Mouse (Mus musculus): ENCODE data around the gene Spock1. TPM values are rescaled to one million over a fixed set of nuclear protein-coding genes. Genes with fewer than 3 reads are reported as not detected.

Spock1 gene
- polyA plus RNA-seq, 1 experiment from 2014 or later: 12.0 TPM

GRCm38 (mm10) chr13:57798633-57799032, 109.5 kb downstream of the Spock1 start:
- H3K27me3 ChIP-seq: no peaks in the 10 kb centered on the region

GRCm38 (mm10) chr13:57796951-57797692, 111.0 kb downstream of the Spock1 start:
- H3K9ac ChIP-seq: no peak overlapping the region
- peaks cover 8% of the 10 kb centered on the region; the same call in 1 of the 2 replicates for H3K4me1 ChIP-seq
- no peaks in the 10 kb centered on the region for H3K9me3 ChIP-seq
- 84% methylated on average over 10 of the region's 10 CpGs for WGBS
- no peaks in the 10 kb centered on the region for H3K36me3 ChIP-seq
- H3K27me3 ChIP-seq: no peaks in the 10 kb centered on the region
- H3K27ac ChIP-seq: no peak overlapping the region
- H3K4me2 ChIP-seq: no peak overlapping the region
- ATAC-seq (ENCODE audit: insufficient number of reproducible peaks, insufficient read depth, low FRiP score, low TSS enrichment, low read depth): no peak
- H3K4me3 ChIP-seq: no peak overlapping the region

More at GRCm38 (mm10) chr13:57798633-57799032, 109.5 kb downstream of the Spock1 start:
- H3K4me3 ChIP-seq: no peak overlapping the region
- no peak for ATAC-seq (ENCODE audit: insufficient number of reproducible peaks, insufficient read depth, low FRiP score, low TSS enrichment, low read depth)
- no peak overlapping the region for H3K4me2 ChIP-seq
- H3K36me3 ChIP-seq: no peaks in the 10 kb centered on the region
- WGBS: 79% methylated on average over 2 of the region's 2 CpGs
- no peak overlapping the region for H3K9ac ChIP-seq
- H3K4me1 ChIP-seq: peaks cover 8% of the 10 kb centered on the region; the same call in 1 of the 2 replicates
- H3K27ac ChIP-seq: no peak overlapping the region
- no peaks in the 10 kb centered on the region for H3K9me3 ChIP-seq

- ATAC-seq (ENCODE audit: insufficient number of reproducible peaks, insufficient read depth, low FRiP score, low TSS enrichment, low read depth): no peak
- no peaks in the 10 kb centered on the region for H3K9me3 ChIP-seq
- no peak overlapping the region for H3K4me3 ChIP-seq
- no peaks in the 10 kb centered on the region for H3K27me3 ChIP-seq
- WGBS: 85% methylated on average over 12 of the region's 12 CpGs
- H3K9ac ChIP-seq: no peak overlapping the region
- H3K4me2 ChIP-seq: no peak overlapping the region
- no peaks in the 10 kb centered on the region for H3K36me3 ChIP-seq
- H3K27ac ChIP-seq: no peak overlapping the region
- peaks cover 12% of the 10 kb centered on the region; the same call in 1 of the 2 replicates for H3K4me1 ChIP-seq
Observed at GRCm38 (mm10) chr13:57793643-57794240, 114.4 kb downstream of the Spock1 start.

- H3K27ac ChIP-seq: no peak overlapping the region
- no peak overlapping the region for H3K4me3 ChIP-seq
- H3K4me2 ChIP-seq: no peak overlapping the region
- no peaks in the 10 kb centered on the region for H3K27me3 ChIP-seq
- no peak for ATAC-seq (ENCODE audit: insufficient number of reproducible peaks, insufficient read depth, low FRiP score, low TSS enrichment, low read depth)
- no peaks in the 10 kb centered on the region for H3K36me3 ChIP-seq
- WGBS: 28% methylated on average over 5 of the region's 5 CpGs
- H3K4me1 ChIP-seq: 0 out of 2 replicates have a peak, but pooled peaks cover 4% of the 10 kb centered on the region
- no peaks in the 10 kb centered on the region for H3K9me3 ChIP-seq
- H3K9ac ChIP-seq: no peak overlapping the region
Observed at GRCm38 (mm10) chr13:57789796-57790195, 118.3 kb downstream of the Spock1 start.

- ATAC-seq (ENCODE audit: insufficient number of reproducible peaks, insufficient read depth, low FRiP score, low TSS enrichment, low read depth): no peak
- Histone ChIP-seq H3K4me1 (0 out of 2 replicates have a peak, but pooled peaks cover 4% of the 10 kb centered on the region), H3K9me3 (no peaks in the 10 kb centered on the region), H3K36me3 (no peaks in the 10 kb centered on the region), H3K9ac (no peak overlapping the region), H3K27ac (no peak overlapping the region), H3K4me2 (no peak overlapping the region), H3K4me3 (no peak overlapping the region), H3K27me3 (no peaks in the 10 kb centered on the region)
- 94% methylated on average over 4 of the region's 4 CpGs for WGBS
Observed at GRCm38 (mm10) chr13:57788299-57788698, 119.8 kb downstream of the Spock1 start.

GRCm38 (mm10) chr13:57786278-57786677, 121.9 kb downstream of the Spock1 start:
- H3K9me3 ChIP-seq: no peaks in the 10 kb centered on the region
- no peak overlapping the region for H3K4me3 ChIP-seq
- H3K4me1 ChIP-seq: peaks cover 12% of the 10 kb centered on the region; the same call in 1 of the 2 replicates
- no peaks in the 10 kb centered on the region for H3K36me3 ChIP-seq
- no peak for ATAC-seq (ENCODE audit: insufficient number of reproducible peaks, insufficient read depth, low FRiP score, low TSS enrichment, low read depth)
- no peak overlapping the region for H3K27ac ChIP-seq
- WGBS: 70% methylated on average over 8 of the region's 8 CpGs
- no peak overlapping the region for H3K4me2 ChIP-seq
- H3K9ac ChIP-seq: no peak overlapping the region
- H3K27me3 ChIP-seq: no peaks in the 10 kb centered on the region

- Histone ChIP-seq H3K9me3 (no peaks in the 10 kb centered on the region; the same call in 1 of the 2 replicates), H3K27me3 (no peaks in the 10 kb centered on the region), H3K4me3 (no peak overlapping the region), H3K4me2 (peak overlapping the region; percentile 22), H3K27ac (no peak overlapping the region), H3K4me1 (peaks cover 8% of the 10 kb centered on the region; the same call in 1 of the 2 replicates), H3K36me3 (no peaks in the 10 kb centered on the region), H3K9ac (no peak overlapping the region)
- no peak for ATAC-seq (ENCODE audit: insufficient number of reproducible peaks, insufficient read depth, low FRiP score, low TSS enrichment, low read depth)
- WGBS: 60% methylated on average over 12 of the region's 12 CpGs
Observed at GRCm38 (mm10) chr13:57782975-57783374, 125.2 kb downstream of the Spock1 start.

- 82% methylated on average over 6 of the region's 6 CpGs for WGBS
- H3K4me3 ChIP-seq: no peak overlapping the region
- H3K27me3 ChIP-seq: no peaks in the 10 kb centered on the region
- peaks cover 8% of the 10 kb centered on the region; the same call in 1 of the 2 replicates for H3K4me1 ChIP-seq
- H3K9me3 ChIP-seq: no peaks in the 10 kb centered on the region; the same call in 1 of the 2 replicates
- H3K9ac ChIP-seq: no peak overlapping the region
- H3K4me2 ChIP-seq: no peak overlapping the region
- no peaks in the 10 kb centered on the region for H3K36me3 ChIP-seq
- no peak overlapping the region for H3K27ac ChIP-seq
- ATAC-seq (ENCODE audit: insufficient number of reproducible peaks, insufficient read depth, low FRiP score, low TSS enrichment, low read depth): no peak
Observed at GRCm38 (mm10) chr13:57782107-57782561, 126.0 kb downstream of the Spock1 start.

GRCm38 (mm10) chr13:57779146-57779545, 129.0 kb downstream of the Spock1 start:
- Histone ChIP-seq H3K27me3 (no peaks in the 10 kb centered on the region), H3K36me3 (no peaks in the 10 kb centered on the region), H3K4me3 (no peak overlapping the region), H3K9ac (no peak overlapping the region), H3K9me3 (no peaks in the 10 kb centered on the region; the same call in 1 of the 2 replicates), H3K27ac (no peak overlapping the region), H3K4me2 (no peak overlapping the region), H3K4me1 (peaks cover 8% of the 10 kb centered on the region; the same call in 1 of the 2 replicates)
- no peak for ATAC-seq (ENCODE audit: insufficient number of reproducible peaks, insufficient read depth, low FRiP score, low TSS enrichment, low read depth)
- 76% methylated on average over 4 of the region's 4 CpGs for WGBS

- Histone ChIP-seq H3K4me3 (no peak overlapping the region), H3K4me2 (no peak overlapping the region), H3K36me3 (no peaks in the 10 kb centered on the region), H3K27me3 (no peaks in the 10 kb centered on the region), H3K9me3 (no peaks in the 10 kb centered on the region; the same call in 1 of the 2 replicates), H3K27ac (no peak overlapping the region), H3K9ac (no peak overlapping the region), H3K4me1 (peaks cover 8% of the 10 kb centered on the region; the same call in 1 of the 2 replicates)
- WGBS: 68% methylated on average over 3 of the region's 3 CpGs
- ATAC-seq (ENCODE audit: insufficient number of reproducible peaks, insufficient read depth, low FRiP score, low TSS enrichment, low read depth): no peak
Observed at GRCm38 (mm10) chr13:57778524-57778923, 129.6 kb downstream of the Spock1 start.

GRCm38 (mm10) chr13:57771998-57772397, 136.1 kb downstream of the Spock1 start:
- Histone ChIP-seq H3K27me3 (no peaks in the 10 kb centered on the region), H3K4me2 (no peak overlapping the region), H3K27ac (no peak overlapping the region), H3K9me3 (peaks cover 4% of the 10 kb centered on the region; the same call in 1 of the 2 replicates), H3K4me1 (no peaks in the 10 kb centered on the region), H3K9ac (no peak overlapping the region), H3K4me3 (no peak overlapping the region), H3K36me3 (no peaks in the 10 kb centered on the region)
- ATAC-seq (ENCODE audit: insufficient number of reproducible peaks, insufficient read depth, low FRiP score, low TSS enrichment, low read depth): no peak
- 69% methylated on average over 6 of the region's 6 CpGs for WGBS

Measured in embryonic facial prominence, embryonic 13.5 days (tissue).